Mouse (Mus musculus) intestine, embryonic 14.5 days (tissue): Measurements from ENCODE around the gene Ccdc190. TPM values are rescaled to one million over a fixed set of nuclear protein-coding genes. Genes with fewer than 3 reads are reported as not detected.

ENCODE experiments used
- ATAC-seq: fragments of 200-750 bp; cut with Nextera tagmentation; replicated peaks from 2 replicates; pipeline ENCODE4 v1.8.0; 2017; ENCODE audit warnings: low read depth, moderate number of reproducible peaks, moderate TSS enrichment, moderate library complexity; ENCODE audit not compliant: low FRiP score, low TSS enrichment
- DNase-seq: peaks from one replicate; pipeline ENCODE4 v3.0.0-alpha.2; 2018; ENCODE audit warnings: low spot score
- H3K27ac ChIP-seq: fragments of 300-500 bp; sonication (generic); 2 replicates; pipeline ENCODE4 v1.5.1; 2014; ENCODE audit warnings: low read depth, mild to moderate bottlenecking, control low read depth
- H3K27me3 ChIP-seq: fragments of 300-500 bp; sonication (generic); replicated peaks from 2 replicates; pipeline ENCODE4 v1.6.1; 2014; ENCODE audit warnings: low read length, control low read depth; ENCODE audit not compliant: control insufficient read depth, insufficient read depth
- H3K36me3 ChIP-seq: fragments of 300-500 bp; sonication (generic); 2 replicates; pipeline ENCODE4 v1.6.1; 2014; ENCODE audit warnings: low read length, control low read depth; ENCODE audit not compliant: control insufficient read depth, insufficient read depth
- H3K4me1 ChIP-seq: fragments of 300-500 bp; sonication (generic); replicated peaks from 2 replicates; pipeline ENCODE4 v1.6.1; 2014; ENCODE audit warnings: low read length, control low read depth, mixed read lengths; ENCODE audit not compliant: control insufficient read depth, insufficient read depth
- H3K4me2 ChIP-seq: fragments of 300-500 bp; sonication (generic); 2 replicates; pipeline ENCODE4 v1.6.1; 2014; ENCODE audit warnings: low read length
- H3K4me3 ChIP-seq: fragments of 300-500 bp; sonication (generic); 2 replicates; pipeline ENCODE4 v1.5.1; 2014; ENCODE audit warnings: low read depth, low read length, control low read depth, mixed read lengths
- H3K9ac ChIP-seq: fragments of 300-500 bp; sonication (generic); 2 replicates; pipeline ENCODE4 v1.6.1; 2014; ENCODE audit warnings: mild to moderate bottlenecking, low read length
- H3K9me3 ChIP-seq: fragments of 300-500 bp; sonication (generic); 2 replicates; pipeline ENCODE4 v1.6.1; 2016; ENCODE audit warnings: low read length, control low read depth; ENCODE audit not compliant: control insufficient read depth
- WGBS: fragments of 180-500 bp; shearing (Covaris S2); extraction: QIAGEN DNeasy Blood & Tissue Kit; methylation state at CpG from one replicate; pipeline ENCODE4 v1.1.7; 2014; 5-methylcytosine and 5-hydroxymethylcytosine counted together
- polyA plus RNA-seq: library from polyadenylated mRNA; unstranded; fragments of >200 nt; fragmentation: Nextera tagmentation; extraction: Ambion mirVana; gene quantifications from 2 replicates; pipeline ENCODE4 v1.2.1, GENCODE M21; 2014

Gene Ccdc190
- polyA plus RNA-seq, 1 experiment from 2014 or later = not detected

GRCm38 (mm10) chr1:169919211-169919610 is 9.2 kb upstream of the Ccdc190 start:
- Histone ChIP-seq H3K27me3 (no peaks in the 10 kb centered on the region), H3K27ac (no peak overlapping the region), H3K4me2 (peak overlapping the region; percentile 37), H3K4me3 (0 out of 2 replicates have a peak overlapping the region, but pooled peaks have one; percentile 15), H3K4me1 (peaks cover 11% of the 10 kb centered on the region; the same call in 1 of the 2 replicates), H3K9me3 (no peaks in the 10 kb centered on the region), H3K9ac (no peak overlapping the region), H3K36me3 (no peaks in the 10 kb centered on the region)
- WGBS = 4% methylated on average over 11 of the region's 11 CpGs
- peak; percentile 98 for DNase-seq
- peak; percentile 43 for ATAC-seq

- Histone ChIP-seq H3K9me3 (no peaks in the 10 kb centered on the region), H3K4me2 (peak overlapping the region; percentile 22), H3K4me3 (no peak overlapping the region), H3K36me3 (no peaks in the 10 kb centered on the region), H3K27me3 (no peaks in the 10 kb centered on the region), H3K27ac (no peak overlapping the region), H3K9ac (no peak overlapping the region), H3K4me1 (peaks cover 5% of the 10 kb centered on the region; the same call in 1 of the 2 replicates)
- peak; percentile 66 for DNase-seq
- ATAC-seq = peak; percentile 42
- WGBS = 33% methylated on average over 8 of the region's 8 CpGs
Measured at GRCm38 (mm10) chr1:169921710-169922211, 6.7 kb upstream of the Ccdc190 start.

- no peaks in the 10 kb centered on the region for H3K9me3 ChIP-seq
Measured at GRCm38 (mm10) chr1:169924567-169924966, 3.9 kb upstream of the Ccdc190 start.

GRCm38 (mm10) chr1:169927753-169928369 is 587 bp upstream of the Ccdc190 start:
- H3K4me3 ChIP-seq = no peak overlapping the region
- no peaks in the 10 kb centered on the region for H3K27me3 ChIP-seq
- no peaks in the 10 kb centered on the region for H3K36me3 ChIP-seq
- H3K9me3 ChIP-seq = no peaks in the 10 kb centered on the region
- peak; percentile 43 for DNase-seq
- no peak overlapping the region for H3K9ac ChIP-seq
- H3K4me2 ChIP-seq = no peak overlapping the region
- no peak for ATAC-seq
- H3K27ac ChIP-seq = no peak overlapping the region
- 68% methylated on average over 8 of the region's 8 CpGs for WGBS
- no peaks in the 10 kb centered on the region for H3K4me1 ChIP-seq

More at GRCm38 (mm10) chr1:169924567-169924966, 3.9 kb upstream of the Ccdc190 start:
- Histone ChIP-seq H3K9ac (no peak overlapping the region), H3K27ac (no peak overlapping the region), H3K27me3 (no peaks in the 10 kb centered on the region), H3K4me2 (no peak overlapping the region), H3K36me3 (no peaks in the 10 kb centered on the region), H3K4me3 (no peak overlapping the region), H3K4me1 (no peaks in the 10 kb centered on the region)
- ATAC-seq (no peak), DNase-seq (no peak)
- 88% methylated on average over 2 of the region's 2 CpGs for WGBS

- no peak for DNase-seq
Measured at GRCm38 (mm10) chr1:169931698-169932097, 3.2 kb downstream of the Ccdc190 start.

GRCm38 (mm10) chr1:169932122-169932746 is 3.8 kb downstream of the Ccdc190 start:
- Histone ChIP-seq H3K36me3 (no peaks in the 10 kb centered on the region), H3K4me3 (no peak overlapping the region), H3K27me3 (no peaks in the 10 kb centered on the region), H3K27ac (no peak overlapping the region), H3K4me1 (no peaks in the 10 kb centered on the region), H3K4me2 (no peak overlapping the region), H3K9me3 (no peaks in the 10 kb centered on the region), H3K9ac (no peak overlapping the region)
- 78% methylated on average over 7 of the region's 7 CpGs for whole genome bisulfite sequencing
- ATAC-seq (no peak), DNase-seq (no peak)

More at GRCm38 (mm10) chr1:169931698-169932097, 3.2 kb downstream of the Ccdc190 start:
- WGBS = 84% methylated on average over 7 of the region's 7 CpGs
- no peak overlapping the region for H3K9ac ChIP-seq
- no peak overlapping the region for H3K4me3 ChIP-seq
- H3K27ac ChIP-seq = no peak overlapping the region
- no peaks in the 10 kb centered on the region for H3K9me3 ChIP-seq
- H3K27me3 ChIP-seq = no peaks in the 10 kb centered on the region
- no peak overlapping the region for H3K4me2 ChIP-seq
- no peak for ATAC-seq
- no peaks in the 10 kb centered on the region for H3K36me3 ChIP-seq
- no peaks in the 10 kb centered on the region for H3K4me1 ChIP-seq

- 0 out of 2 replicates have a peak overlapping the region, but pooled peaks have one; percentile 16 for H3K4me2 ChIP-seq
- no peak for ATAC-seq
- 51% methylated on average over 16 of the region's 16 CpGs for WGBS
- no peaks in the 10 kb centered on the region for H3K36me3 ChIP-seq
- no peak overlapping the region for H3K4me3 ChIP-seq
- H3K9ac ChIP-seq = no peak overlapping the region
- H3K27ac ChIP-seq = no peak overlapping the region
- H3K9me3 ChIP-seq = no peaks in the 10 kb centered on the region
- DNase-seq = peak; percentile 64
- no peaks in the 10 kb centered on the region for H3K4me1 ChIP-seq
- no peaks in the 10 kb centered on the region for H3K27me3 ChIP-seq
Measured at GRCm38 (mm10) chr1:169934005-169934725, 5.7 kb downstream of the Ccdc190 start.

- H3K27ac ChIP-seq = no peak overlapping the region
- no peak overlapping the region for H3K9ac ChIP-seq
- H3K4me3 ChIP-seq = no peak overlapping the region
- DNase-seq = peak; percentile 66
- no peaks in the 10 kb centered on the region for H3K36me3 ChIP-seq
- H3K4me1 ChIP-seq = no peaks in the 10 kb centered on the region
- 9% methylated on average over 2 of the region's 2 CpGs for WGBS
- H3K4me2 ChIP-seq = no peak overlapping the region
- H3K9me3 ChIP-seq = no peaks in the 10 kb centered on the region
- no peaks in the 10 kb centered on the region for H3K27me3 ChIP-seq
- no peak for ATAC-seq
Measured at GRCm38 (mm10) chr1:169939345-169939744, 10.9 kb downstream of the Ccdc190 start.
